Mouse (Mus musculus): ENCODE measurements around the gene Bglap2. TPM values are rescaled to one million over a fixed set of nuclear protein-coding genes. Genes with fewer than 3 reads are reported as not detected.
"Not testable (repeated sequence)": the region's sequence is repeated elsewhere in the genome, so short reads cannot be mapped to it uniquely, and the experiment has no call there.

Bglap2 gene
- 1 to 10 TPM in 1 of 4 experiments, not detected in 3; 2.1 TPM for total RNA-seq (2022)

DNA sequence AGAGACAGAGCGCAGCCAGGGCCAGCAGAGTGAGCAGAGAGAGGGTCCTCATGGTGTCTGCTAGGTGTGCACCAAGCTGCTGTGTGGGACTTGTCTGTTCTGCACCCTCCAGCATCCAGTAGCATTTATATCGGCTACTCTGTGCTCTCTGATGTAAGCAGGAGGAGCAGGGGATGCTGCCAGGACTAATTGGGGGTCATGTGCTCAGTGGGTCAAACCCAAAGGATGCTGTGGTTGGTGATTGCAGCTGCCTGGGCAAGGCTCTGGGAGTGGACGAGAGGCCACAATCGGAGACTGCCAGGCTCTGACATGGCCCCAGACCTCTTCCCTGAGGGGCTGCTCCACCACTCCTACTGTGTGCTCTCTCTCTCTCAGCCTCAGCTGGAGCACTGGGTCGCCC lies at the start of gene Bglap2:
Gene Bglap2, minus strand, starts transcription at position 101 of the 400 bp plus-strand sequence.
- not testable (repeated sequence) for DNase-seq

- no peak for DNase-seq
These were observed 48.9 kb upstream of the Bglap2 start for GRCm38 (mm10) chr3:88427342-88427905.

DNA sequence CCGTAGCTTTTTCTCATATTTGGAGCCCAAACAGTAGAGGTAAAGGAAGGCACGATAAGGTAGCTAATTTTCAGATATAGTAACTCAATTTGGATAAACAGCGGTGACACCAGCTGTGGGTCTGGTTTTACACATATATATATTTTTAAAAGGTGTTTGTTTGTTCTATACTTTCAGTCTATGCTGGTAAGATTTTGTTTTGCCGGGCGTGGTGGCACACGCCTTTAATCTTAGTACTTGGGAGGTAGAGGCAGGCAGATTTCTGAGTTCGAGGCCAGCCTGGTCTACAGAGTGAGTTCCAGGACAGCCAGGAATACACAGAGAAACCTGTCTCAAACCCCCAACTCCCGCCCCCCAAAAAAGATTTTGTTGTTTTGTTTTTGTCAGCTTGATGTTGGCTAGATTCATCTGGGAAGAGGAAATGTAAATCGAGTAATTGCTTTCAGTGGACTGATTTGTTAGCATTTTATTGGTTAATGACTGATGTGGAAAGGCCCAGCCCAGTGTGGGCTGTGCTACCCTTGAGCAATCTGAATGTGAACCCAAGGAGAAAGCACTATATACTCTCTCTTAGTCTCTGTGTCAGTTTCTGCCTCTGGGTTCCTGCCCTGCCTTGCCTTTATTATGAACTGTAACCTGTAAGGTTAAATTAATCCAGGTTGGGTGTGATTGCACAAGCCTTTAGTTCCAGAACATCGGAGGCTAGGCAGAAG lies 47.4 kb upstream of the Bglap2 start:
- no peak for DNase-seq

- no peak for DNase-seq
These were observed 46.8 kb upstream of the Bglap2 start for GRCm38 (mm10) chr3:88425330-88425689.

GRCm38 (mm10) chr3:88424605-88425329 lies 46.3 kb upstream of the Bglap2 start, which contains the start of gene Slc25a44:
TSS of gene Slc25a44 (minus strand) at chr3:88425139.
- DNase-seq, result peak; percentile 95

- no peak for DNase-seq
These were observed 43.7 kb upstream of the Bglap2 start for GRCm38 (mm10) chr3:88422020-88422720.

DNA sequence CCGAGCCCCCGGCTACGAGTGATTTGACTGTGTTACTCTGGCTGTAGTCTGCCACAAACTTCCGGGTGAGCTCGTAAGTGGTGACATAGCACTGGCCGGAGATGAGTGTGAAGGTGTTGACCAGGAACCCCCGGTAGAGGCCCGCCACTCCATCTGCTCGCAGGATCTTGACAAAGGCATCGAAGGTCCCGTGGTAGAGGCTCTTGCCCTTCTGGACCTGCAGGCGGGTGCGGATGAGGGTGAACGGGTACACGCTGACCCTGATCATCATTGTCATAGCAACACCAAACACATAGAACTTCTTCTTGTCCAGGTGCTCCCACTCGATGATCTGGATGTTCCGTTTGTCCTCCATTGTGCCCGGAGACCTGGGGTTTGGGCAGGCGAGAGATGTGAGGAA lies 42.3 kb upstream of the Bglap2 start:
- DNase-seq, result no peak

DNA sequence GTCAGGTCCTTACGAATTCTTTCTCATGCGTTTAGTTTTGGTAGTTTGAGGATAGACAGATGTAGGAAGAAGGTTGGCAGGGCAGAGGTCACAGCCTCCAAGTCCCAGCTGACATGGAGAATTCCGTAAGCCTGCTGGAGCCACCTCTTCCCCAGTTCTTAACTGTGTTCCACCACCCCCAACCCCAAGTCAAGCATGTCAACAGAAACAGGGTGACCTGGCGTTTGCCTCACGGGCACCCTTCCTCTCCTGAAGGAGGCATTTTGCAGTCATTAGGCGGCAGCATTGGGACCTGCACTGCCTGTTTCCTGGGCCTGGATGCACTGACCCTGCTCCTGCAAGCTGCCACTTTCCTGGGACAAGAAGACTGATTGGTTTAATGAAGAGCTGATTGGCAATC lies 39.5 kb upstream of the Bglap2 start:
- no peak for DNase-seq

- no peak for DNase-seq
These were observed 37.2 kb upstream of the Bglap2 start for GRCm38 (mm10) chr3:88415668-88416067.

DNA sequence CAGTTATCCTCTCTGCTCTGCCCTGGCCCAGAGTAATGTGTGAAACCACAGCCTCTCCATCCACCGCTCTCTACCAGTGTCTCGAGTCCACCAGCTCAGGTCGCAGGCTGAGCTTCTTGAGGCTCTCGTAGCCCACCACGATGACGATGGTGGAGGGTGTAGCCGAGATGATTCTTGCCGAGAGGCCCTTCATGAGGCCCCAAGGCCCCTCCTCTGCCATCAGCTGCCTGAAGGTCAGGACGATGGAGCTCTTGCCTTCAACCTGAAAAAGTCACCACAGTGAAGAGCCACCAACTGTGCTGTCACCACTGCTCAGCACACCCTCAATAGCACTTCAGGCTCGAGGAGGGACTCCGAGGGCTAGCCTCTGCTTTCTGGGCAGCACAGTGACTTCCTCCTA lies 34.1 kb upstream of the Bglap2 start:
- DNase-seq, result no peak

GRCm38 (mm10) chr3:88411681-88412080 lies 33.2 kb upstream of the Bglap2 start:
- DNase-seq, result peak; percentile 66

DNA sequence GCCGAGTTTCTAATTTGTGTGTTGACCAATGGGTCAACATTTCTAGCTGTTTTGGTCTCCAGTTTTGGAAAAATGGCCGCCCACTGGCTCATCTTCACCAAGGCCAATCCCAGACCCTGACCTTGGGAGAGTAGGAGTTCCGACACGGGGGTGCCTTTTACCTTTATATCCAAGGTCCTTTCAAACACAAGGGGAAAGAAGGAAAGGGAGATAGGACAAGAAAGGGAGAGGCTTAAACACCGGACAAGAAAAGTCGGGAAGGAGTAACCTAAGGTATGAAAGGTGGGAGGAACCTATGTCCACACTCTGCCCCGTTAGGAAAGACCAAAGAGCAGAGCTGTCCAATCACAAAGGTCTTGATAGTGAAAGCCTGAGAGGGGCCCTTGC lies 32.1 kb upstream of the Bglap2 start:
- DNase-seq, result no peak

GRCm38 (mm10) chr3:88409741-88410644 lies 31.5 kb upstream of the Bglap2 start, which contains the start of gene Pmf1:
TSS of gene Pmf1 (minus strand) at chr3:88410331.
- peak; percentile 92 for DNase-seq

- no peak for DNase-seq
These were observed 30.5 kb upstream of the Bglap2 start for GRCm38 (mm10) chr3:88408953-88409352.

GRCm38 (mm10) chr3:88407529-88407928 lies 29.0 kb upstream of the Bglap2 start:
- no peak for DNase-seq

GRCm38 (mm10) chr3:88407090-88407489 lies 28.6 kb upstream of the Bglap2 start:
- peak; percentile 61 for DNase-seq

DNA sequence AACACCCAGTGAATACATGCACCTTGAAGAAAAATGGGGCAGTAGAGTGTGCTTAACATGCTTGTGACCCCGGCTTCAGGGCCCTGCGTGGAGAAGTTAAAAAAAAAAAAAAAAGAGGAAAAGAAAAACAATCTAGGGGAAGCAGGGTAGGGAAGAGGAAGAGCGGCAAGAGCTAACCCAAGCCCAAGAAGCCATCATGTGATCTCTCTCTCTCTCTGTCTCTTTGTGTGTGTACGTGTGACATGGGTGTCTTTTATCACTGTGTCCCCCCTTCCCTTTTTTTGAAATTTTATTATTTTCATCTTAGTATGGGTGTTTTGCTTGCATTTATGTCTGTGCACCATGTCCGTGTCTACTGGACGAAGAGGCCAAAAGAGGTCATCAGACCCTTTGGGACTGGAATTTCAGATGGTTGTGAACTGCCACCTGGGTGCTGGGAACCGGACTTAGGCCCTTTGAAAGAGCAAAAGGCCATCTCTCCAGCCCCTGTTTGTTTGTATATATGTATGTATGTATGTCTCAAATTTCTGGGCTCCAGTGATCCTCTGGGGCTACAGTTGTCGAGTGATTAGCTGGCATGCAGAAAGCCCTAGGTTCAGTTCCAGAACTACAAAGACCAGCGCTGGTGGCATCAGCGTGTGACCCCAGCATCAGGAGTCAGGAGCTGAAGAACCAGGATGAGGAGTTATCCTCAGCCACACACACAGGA lies 25.2 kb upstream of the Bglap2 start:
- no peak for DNase-seq

GRCm38 (mm10) chr3:88398666-88399065 lies 20.2 kb upstream of the Bglap2 start:
- DNase-seq, result no peak

GRCm38 (mm10) chr3:88395742-88396141 lies 17.2 kb upstream of the Bglap2 start:
- no peak for DNase-seq

DNA sequence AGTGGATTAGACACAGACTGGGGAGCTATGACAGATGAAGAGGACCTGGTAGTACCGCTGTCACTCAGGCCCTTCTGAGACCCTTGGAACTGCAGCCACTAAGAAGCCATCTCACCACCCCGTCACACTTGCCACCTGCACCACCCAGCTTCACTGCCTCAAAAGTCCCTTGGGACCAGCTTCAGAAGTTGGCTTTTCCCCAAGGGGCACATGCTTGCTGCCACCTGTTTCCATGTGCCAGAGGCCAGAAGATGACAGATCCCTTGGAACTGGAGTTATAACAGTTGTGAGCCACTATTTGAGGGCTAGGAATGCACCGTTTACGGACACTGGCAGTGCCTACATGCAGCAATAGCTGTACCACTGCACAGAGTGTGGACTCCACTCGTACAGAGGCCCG lies 16.8 kb upstream of the Bglap2 start:
- DNase-seq, result no peak

- DNase-seq, result no peak
These were observed 15.4 kb upstream of the Bglap2 start for GRCm38 (mm10) chr3:88393776-88394375.
